Mouse (Mus musculus): Measurements from ENCODE around the gene Ing5. TPM values are rescaled to one million over a fixed set of nuclear protein-coding genes. Genes with fewer than 3 reads are reported as not detected.

The Ing5 gene
- total RNA-seq, 1 experiment from 2014 or later, result 31.0 TPM

DNA sequence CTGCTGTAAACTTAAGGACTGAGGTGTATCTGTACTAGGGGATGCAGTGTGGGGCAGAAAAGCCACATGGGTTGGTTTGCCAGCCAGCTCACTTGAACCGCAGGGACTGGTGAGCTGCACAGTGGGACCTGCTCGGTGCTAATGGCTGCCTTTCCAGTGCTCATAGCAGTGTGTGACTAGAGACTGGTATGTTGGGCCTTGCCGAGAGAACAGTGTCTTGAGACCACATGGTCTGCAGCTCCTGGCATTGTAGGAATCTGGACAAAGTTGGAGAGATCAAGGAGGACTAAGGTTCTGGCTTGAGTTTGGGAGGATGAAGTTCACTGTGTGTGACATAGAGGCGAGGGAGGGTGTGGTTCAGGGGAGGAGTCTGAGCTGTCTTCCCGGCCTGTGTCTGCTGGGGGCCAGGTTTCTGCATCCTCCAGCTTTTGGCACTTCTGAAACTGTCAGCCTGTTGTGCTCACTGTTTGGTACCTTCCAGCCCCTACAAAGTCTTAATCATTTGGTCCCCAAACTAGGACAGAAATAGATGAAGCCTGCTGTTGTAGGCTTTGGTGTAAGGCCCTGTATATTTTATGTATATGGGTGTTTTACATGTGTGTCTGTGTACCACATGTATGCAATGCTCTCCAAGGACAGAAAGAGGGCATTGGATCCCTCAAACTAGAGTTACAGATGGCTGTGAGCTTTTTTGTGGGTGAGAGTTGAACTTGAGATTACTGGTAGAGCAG is 1.6 kb downstream of the Ing5 start:
- no peak for ATAC-seq (replicated peaks; ENCODE audit: insufficient number of reproducible peaks, low FRiP score, low TSS enrichment, poor library complexity, severe bottlenecking)

DNA sequence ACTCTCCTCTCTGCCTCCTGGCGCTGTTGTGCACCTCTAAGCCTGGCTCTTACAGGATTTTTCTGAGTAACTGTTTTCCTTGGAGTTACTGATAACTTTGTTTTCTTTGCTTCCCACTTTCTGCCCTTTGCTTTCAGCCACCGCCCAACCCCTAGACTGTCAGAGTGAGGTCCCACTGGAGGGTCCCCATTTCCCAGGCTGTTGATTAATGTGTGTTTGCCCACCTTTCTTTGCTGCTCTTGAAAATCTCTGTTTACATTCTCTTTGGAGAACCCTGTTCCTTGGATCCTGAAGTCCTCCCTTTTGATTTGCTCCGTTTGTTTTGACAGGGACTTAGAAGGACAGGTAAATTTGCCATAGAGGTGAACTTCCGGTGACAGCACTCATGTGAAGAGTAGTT is 5.1 kb downstream of the Ing5 start:
- no peak for ATAC-seq (replicated peaks; ENCODE audit: insufficient number of reproducible peaks, low FRiP score, low TSS enrichment, poor library complexity, severe bottlenecking)

DNA sequence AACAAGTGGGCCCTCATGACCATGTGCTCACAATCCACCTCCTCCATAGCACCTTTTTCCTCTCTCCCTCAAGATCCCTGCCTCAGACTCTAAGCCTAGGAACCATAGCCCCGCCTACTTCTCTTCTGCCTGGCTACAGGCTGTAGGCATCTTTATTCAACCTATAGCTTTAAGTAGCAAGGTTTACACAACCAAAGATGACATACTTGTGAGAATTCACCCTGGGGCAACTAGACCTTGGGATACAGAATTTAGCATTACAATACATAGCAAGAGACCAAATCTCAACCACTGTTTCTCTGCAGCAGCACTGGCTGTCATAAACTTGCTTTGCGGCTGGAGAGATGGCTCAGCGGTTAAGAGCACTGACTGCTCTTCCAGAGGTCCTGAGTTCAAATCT is 6.2 kb downstream of the Ing5 start:
- no peak for ATAC-seq (replicated peaks; ENCODE audit: insufficient number of reproducible peaks, low FRiP score, low TSS enrichment, poor library complexity, severe bottlenecking)

GRCm38 (mm10) chr1:93811495-93812039 is 7.8 kb downstream of the Ing5 start:
- no peak for ATAC-seq (replicated peaks; ENCODE audit: insufficient number of reproducible peaks, low FRiP score, low TSS enrichment, poor library complexity, severe bottlenecking)

DNA sequence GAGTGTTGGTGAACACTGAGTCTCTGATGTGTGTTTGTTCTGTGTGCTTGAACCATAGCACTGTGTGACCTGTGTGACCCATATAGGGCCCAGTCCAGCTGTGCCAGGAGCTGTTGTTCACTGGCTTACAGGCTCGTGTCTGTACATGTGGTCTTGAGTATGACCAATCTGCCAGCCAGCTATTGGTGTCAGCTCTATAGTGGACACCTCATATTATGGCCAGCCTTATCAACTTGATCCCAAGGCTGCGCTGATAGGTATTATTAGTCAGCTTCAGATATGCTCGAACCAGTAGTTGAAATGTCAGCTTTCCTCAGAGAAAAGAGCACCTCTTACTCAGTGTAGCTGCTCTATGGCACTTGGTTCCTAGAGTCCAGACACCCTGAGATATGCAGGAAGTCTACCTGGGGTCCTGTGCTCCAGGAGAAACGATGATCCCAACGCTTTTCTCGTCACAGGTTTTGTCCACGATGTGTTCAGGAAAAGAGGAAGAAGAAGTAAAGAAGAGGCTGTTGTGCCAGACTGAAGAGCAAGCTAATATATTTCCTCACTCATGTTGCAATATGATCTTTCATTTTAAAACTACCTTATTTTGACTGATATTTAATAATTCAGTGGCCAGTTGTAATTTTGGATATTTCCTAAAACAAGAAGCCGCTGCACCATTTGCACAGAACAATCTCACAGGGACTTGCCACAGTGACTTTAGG is 14.2 kb downstream of the Ing5 start:
- ATAC-seq (replicated peaks; ENCODE audit: insufficient number of reproducible peaks, low FRiP score, low TSS enrichment, poor library complexity, severe bottlenecking), result no peak

DNA sequence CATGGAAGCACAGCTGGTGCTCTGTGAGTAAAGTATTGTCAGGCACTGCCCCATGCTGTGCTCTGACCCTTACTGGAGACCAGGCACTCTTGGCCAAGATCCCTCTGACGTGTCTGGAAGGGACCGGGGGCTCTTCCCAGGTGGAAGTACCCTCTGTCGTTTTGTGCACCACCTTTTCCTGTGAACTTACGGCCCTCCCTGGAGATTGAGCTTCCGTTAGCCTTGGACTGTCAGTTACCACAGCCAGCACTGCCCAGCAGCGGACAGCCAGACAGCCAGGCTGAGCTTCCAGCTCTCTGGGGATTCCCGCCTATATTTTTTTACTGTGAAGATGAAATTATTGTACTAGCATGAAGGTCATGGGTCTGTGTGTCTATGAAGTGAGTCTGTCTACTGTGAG is 15.0 kb downstream of the Ing5 start:
- no peak for ATAC-seq (replicated peaks; ENCODE audit: insufficient number of reproducible peaks, low FRiP score, low TSS enrichment, poor library complexity, severe bottlenecking)

DNA sequence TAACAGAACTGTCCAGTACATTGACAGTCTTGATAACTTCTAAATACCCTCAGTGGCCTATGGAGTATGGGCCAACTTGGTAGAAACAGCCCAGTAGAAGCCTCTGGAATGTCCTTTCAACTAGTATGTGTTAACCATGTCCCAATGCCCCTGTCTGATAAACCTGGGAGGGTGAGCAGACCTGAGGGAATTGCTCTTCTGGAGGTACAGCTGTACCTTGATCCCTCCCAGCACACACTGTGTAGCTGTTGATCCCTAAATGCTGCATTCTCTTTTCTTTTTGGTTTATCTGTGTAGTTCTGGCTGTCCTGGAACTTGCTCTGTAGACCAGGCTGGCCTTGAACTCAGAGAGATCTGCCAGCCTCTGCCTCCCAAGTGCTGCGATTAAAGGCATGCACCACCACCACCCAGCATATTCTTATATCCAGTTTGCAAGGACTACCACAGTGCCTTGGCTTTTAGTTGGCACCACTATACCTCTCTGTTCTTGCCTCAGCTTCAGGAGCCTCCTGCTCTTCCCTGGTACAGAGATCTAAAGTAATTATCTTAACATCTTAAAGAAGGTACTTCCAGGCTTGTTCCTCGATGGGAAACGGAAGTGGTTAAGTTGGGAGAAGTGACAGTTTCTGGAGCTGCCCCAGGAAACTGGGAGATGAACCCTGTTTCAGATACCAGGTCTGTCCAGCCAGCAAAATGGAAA is 20.2 kb downstream of the Ing5 start:
- no peak for ATAC-seq (replicated peaks; ENCODE audit: insufficient number of reproducible peaks, low FRiP score, low TSS enrichment, poor library complexity, severe bottlenecking)

DNA sequence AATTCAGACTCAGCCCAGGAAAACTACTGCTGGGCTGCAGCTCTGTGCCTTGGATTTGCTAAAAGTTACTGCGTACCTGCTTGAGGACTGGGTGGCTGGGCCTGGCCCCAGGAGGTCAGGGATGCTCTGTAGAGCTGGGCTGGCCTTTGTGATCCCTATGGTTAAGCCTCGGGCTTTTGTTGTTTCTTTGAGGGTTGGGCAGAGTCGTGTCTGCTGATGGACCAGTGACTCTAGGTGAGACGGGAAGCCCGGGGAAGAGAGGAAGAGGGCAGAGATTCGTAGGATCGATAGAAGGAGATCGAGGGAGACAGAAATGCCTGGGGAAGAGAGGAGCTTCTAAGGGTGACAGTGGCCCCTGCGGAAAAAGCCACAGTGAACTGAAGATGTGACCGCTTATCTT is 20.8 kb downstream of the Ing5 start, which contains the start of gene D2hgdh:
Gene D2hgdh, plus strand, starts transcription at position 301 of the 400 bp plus-strand sequence.
- no peak for ATAC-seq (replicated peaks; ENCODE audit: insufficient number of reproducible peaks, low FRiP score, low TSS enrichment, poor library complexity, severe bottlenecking)

DNA sequence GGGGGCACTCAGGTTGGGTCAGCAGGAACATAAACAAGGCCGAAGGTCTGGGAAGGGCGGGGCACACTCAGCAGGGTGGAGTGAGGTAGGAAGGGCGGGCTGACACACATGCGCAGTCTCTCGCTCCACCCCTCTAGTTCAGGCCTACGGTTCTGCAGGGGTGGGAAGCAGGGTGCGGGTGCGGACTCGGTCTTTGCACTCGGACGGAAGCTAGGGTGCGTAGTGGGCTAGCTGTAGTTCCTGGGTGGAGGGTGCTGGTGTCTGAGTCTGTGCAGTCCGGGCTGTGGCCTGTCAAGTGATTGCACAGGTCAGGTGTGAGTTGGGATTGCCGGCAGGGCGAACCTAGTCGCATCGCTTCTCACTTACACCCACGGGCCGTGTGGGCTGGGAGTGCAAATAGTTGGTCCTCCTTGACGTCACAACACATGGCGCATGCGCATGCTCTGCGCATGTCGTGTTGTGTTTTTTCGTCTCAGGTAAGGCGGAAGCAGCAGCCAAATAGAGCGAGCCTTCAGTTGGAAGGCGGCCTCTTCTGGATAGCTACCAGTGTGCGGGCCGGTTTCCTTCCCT is 21.4 kb downstream of the Ing5 start:
- peak; percentile 87 for ATAC-seq (replicated peaks; ENCODE audit: insufficient number of reproducible peaks, low FRiP score, low TSS enrichment, poor library complexity, severe bottlenecking)

GRCm38 (mm10) chr1:93825771-93826539 is 22.2 kb downstream of the Ing5 start:
- ATAC-seq (replicated peaks; ENCODE audit: insufficient number of reproducible peaks, low FRiP score, low TSS enrichment, poor library complexity, severe bottlenecking), result no peak

DNA sequence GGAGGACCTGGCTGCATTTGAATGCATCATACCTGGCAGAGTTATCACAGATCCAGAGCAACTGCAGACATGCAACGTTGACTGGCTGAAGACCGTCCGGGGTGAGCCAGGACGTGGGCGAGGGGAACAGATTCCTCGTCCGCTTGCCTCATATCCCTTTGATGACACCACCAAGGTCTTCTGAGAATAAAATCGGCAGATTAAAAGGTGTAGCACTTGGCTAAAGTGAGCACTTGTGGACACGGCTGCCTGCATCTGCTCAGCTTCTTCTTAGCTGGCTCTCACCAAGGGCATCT is 22.7 kb downstream of the Ing5 start:
- ATAC-seq (replicated peaks; ENCODE audit: insufficient number of reproducible peaks, low FRiP score, low TSS enrichment, poor library complexity, severe bottlenecking), result no peak

DNA sequence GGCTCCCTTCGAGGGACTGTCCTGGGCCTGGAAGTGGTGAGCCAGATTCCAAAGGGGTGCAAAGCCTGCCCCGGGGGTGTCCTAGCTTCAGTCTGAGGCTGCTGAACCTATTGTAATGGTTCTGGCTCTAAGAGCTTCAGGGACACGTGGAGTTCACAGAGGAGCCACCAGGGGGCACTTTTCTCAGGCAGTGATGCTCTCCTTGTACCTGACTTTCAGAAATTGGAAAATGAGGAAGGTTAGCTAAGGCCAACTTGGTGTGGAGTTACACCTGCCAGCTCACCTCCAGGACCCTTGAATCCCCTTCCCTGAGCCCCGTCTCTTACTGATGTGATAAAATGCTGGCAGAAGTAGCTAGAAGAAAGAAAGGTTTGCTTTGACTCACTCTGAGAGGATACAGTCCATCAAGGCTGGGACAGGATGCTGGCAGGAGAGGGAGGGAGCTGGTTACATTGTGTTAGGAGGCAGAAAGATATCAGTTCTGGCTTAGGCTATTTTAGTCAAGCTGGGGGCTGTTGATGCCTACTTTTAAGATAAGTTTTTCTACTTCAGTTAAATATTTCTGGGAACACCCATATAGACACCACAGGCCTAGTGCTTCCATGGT is 29.1 kb downstream of the Ing5 start:
- peak; percentile 38; the same call in 1 of the 2 replicates for ATAC-seq (replicated peaks; ENCODE audit: insufficient number of reproducible peaks, low FRiP score, low TSS enrichment, poor library complexity, severe bottlenecking)

- no peak for ATAC-seq (replicated peaks; ENCODE audit: insufficient number of reproducible peaks, low FRiP score, low TSS enrichment, poor library complexity, severe bottlenecking)
Observed at GRCm38 (mm10) chr1:93834671-93835150, 30.9 kb downstream of the Ing5 start.

GRCm38 (mm10) chr1:93835211-93835610 is 31.4 kb downstream of the Ing5 start:
- no peak for ATAC-seq (replicated peaks; ENCODE audit: insufficient number of reproducible peaks, low FRiP score, low TSS enrichment, poor library complexity, severe bottlenecking)

- ATAC-seq (replicated peaks; ENCODE audit: insufficient number of reproducible peaks, low FRiP score, low TSS enrichment, poor library complexity, severe bottlenecking), result no peak
Observed at GRCm38 (mm10) chr1:93835876-93836531, 32.2 kb downstream of the Ing5 start.

DNA sequence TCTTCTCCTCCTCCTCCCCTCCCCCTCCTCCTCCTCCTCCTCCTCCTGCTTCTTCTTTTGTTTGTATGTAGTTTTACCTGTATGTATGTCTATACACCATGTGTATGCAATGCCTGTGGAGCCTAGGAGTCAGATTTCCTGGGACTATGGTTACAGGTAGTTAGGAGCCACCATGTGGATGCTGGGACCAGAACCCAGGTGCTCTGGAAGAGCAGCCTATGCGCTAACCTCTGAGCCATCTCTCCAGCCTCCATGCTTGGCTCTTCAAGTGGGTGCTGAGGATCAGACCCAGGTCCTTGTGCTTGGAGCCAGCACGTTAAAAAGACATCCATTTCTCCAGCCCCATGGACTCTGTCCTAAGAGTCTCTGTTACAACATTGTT is 32.8 kb downstream of the Ing5 start:
- ATAC-seq (replicated peaks; ENCODE audit: insufficient number of reproducible peaks, low FRiP score, low TSS enrichment, poor library complexity, severe bottlenecking), result no peak

- no peak for ATAC-seq (replicated peaks; ENCODE audit: insufficient number of reproducible peaks, low FRiP score, low TSS enrichment, poor library complexity, severe bottlenecking)
Observed at GRCm38 (mm10) chr1:93837335-93837734, 33.6 kb downstream of the Ing5 start.

DNA sequence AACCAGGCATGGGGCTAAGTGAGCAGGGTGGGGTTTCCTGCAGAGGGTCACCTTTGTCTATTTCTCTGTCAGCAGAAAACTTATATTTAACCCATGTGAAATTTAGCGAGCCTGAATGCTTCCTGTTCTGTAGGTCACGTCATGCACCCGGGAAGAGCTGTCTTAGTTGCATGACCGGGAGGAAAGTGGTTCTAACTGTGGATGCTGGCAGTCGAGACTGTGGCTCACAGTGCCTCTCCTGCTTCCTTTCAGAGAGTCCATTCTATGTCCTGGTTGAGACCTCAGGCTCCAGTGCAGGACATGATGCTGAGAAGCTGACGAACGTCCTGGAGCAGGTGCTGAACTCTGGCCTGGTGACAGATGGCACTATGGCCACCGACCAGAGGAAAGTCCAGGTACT is 34.8 kb downstream of the Ing5 start:
- 0 out of 2 replicates have a peak, but pooled peaks have one; percentile 27 for ATAC-seq (replicated peaks; ENCODE audit: insufficient number of reproducible peaks, low FRiP score, low TSS enrichment, poor library complexity, severe bottlenecking)

Data from monocyte, adult 5-6 weeks (primary cell).